Mouse (Mus musculus): ENCODE data around the gene 1810009A15Rik. TPM values are rescaled to one million over a fixed set of nuclear protein-coding genes. Genes with fewer than 3 reads are reported as not detected.

Gene 1810009A15Rik
- total and polyA plus RNA-seq, 3 experiments, result 184 to 189 TPM; not detected in 1

DNA sequence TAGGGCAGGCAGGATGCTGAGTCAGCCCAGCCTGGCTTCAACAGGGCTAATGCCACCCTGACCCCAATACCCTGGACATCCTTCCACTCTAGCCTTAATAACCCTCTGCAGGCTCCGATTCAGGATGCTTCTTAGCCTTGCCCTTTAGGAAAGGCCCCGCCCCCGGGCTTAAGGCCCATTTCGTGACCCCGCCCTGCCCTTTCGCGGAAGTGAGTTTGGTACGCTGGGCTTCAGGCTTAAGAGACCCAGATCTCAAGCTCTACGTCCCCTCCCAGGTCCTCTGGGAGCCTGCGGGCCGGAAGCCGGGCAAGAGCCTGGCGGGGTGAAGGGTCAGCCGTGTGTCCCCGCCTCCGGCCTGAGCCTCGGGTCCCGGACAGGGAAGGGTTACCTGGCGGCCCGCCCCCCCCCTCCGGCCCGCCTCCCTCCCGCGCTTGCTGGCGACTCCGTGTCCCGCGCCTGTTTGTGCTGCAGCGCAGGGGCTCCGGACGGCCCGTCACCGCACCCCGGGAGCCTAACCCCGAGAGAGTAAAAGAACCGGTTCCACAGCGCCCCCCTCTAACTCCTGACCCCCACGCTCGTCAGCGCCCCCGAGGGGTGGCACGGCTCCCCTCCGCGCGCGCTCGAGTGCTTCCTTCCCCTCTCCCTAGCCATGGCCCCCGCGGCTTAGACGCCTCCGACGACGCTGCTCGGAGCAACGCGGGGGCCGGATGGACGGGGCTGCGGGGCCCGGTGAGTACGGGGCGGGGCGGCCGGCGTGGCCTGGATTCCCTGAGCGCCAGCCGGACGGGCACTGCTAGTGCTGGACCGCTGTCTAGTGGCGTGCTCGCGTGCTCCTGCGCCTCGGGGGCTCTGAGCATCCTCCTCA is 40.8 kb downstream of the 1810009A15Rik start, which contains the start of the genes Rom1 and Eml3:
Gene Rom1 (minus strand): TSS at position 133 of the 865 bp plus-strand sequence.
Gene Eml3 (plus strand): TSS at position 329 of the 865 bp plus-strand sequence.
- Histone ChIP-seq H3K4me3 (ENCODE audit: control insufficient read depth in 1 of 2, insufficient read depth in 1 of 2, low read depth in 2 of 2, low read length in 2 of 2) (peak within 1 kb of the TSS; percentile 66 to 79), H3K9ac (ENCODE audit: control insufficient read depth, low read depth, low read length, poor library complexity, severe bottlenecking) (peak within 1 kb of the TSS; percentile 89), H3K27ac (ENCODE audit: control insufficient read depth, low read depth, low read length) (peak within 1 kb of the TSS; percentile 63), H3K36me3 (ENCODE audit: control insufficient read depth in 1 of 2, insufficient read depth in 2 of 2, low read length in 2 of 2) (peaks cover 0 to 27% of the 10 kb centered on the region in 2 experiments; a peak in 2 of 4 replicates), H3K9me3 (replicated peaks; ENCODE audit: insufficient read depth, low read length) (no peaks in the 10 kb centered on the region), H3K27me3 (ENCODE audit: control insufficient read depth in 1 of 2, insufficient read depth in 2 of 2, low read length in 2 of 2) (no peaks in the 10 kb centered on the region), H3K4me1 (ENCODE audit: control insufficient read depth in 1 of 2, insufficient read depth in 2 of 2, low read length in 2 of 2) (peaks cover 18 to 37% of the 10 kb centered on the region in 2 experiments), H3K79me2 (ENCODE audit: control insufficient read depth, insufficient read depth, low read length, poor library complexity) (no peaks in the 10 kb centered on the region; the same call in none of the 2 replicates)
- DNase-seq (ENCODE audit: low read depth, low spot score), result peak; percentile 88
- TF ChIP-seq POLR2A (IDR thresholded peaks at IDR 0.05; ENCODE audit: control insufficient read depth in 1 of 2, insufficient read depth in 1 of 2, low read depth in 1 of 2, low read length in 2 of 2, poor library complexity in 1 of 2) (peak; percentile 24 to 63; a peak in 2 of 4 replicates), E2F4 (IDR thresholded peaks at IDR 0.05; ENCODE audit: borderline replicate concordance, low read depth, low read length) (no peak), TCF12 (IDR thresholded peaks at IDR 0.05; ENCODE audit: low read depth, low read length) (peak; percentile 34; the same call in 1 of the 2 replicates), USF2 (IDR thresholded peaks at IDR 0.05; ENCODE audit: borderline replicate concordance in 1 of 2, insufficient read depth in 1 of 2, low read depth in 1 of 2, low read length in 2 of 2) (no peak), MAFK (IDR thresholded peaks at IDR 0.05; ENCODE audit: borderline replicate concordance, low read depth, low read length) (no peak), GABPA (IDR thresholded peaks at IDR 0.05; ENCODE audit: low read depth, low read length) (no peak), KAT2A (conservative IDR thresholded peaks at IDR 0.05; ENCODE audit: low read depth, low read length) (no peak), MXI1 (IDR thresholded peaks at IDR 0.05; ENCODE audit: low read depth, low read length) (peak; percentile 41; the same call in 1 of the 2 replicates), MAX (IDR thresholded peaks at IDR 0.05; ENCODE audit: low read length) (no peak), CTCF (IDR thresholded peaks at IDR 0.05 in 2 of 3, conservative IDR thresholded peaks at IDR 0.05 in 1 of 3; ENCODE audit: control insufficient read depth in 1 of 3, insufficient read depth in 1 of 3, low read depth in 2 of 3, low read length in 3 of 3, poor library complexity in 1 of 3, severe bottlenecking in 1 of 3) (peak in 2 of 3 experiments; percentile 62 to 70; a peak in 4 of 6 replicates), ZKSCAN1 (IDR thresholded peaks at IDR 0.05; ENCODE audit: low read depth, low read length) (no peak), SMC3 (IDR thresholded peaks at IDR 0.05; ENCODE audit: low read depth, low read length) (no peak), BHLHE40 (IDR thresholded peaks at IDR 0.05; ENCODE audit: borderline replicate concordance, low read depth, low read length) (no peak), MAZ (IDR thresholded peaks at IDR 0.05; ENCODE audit: low read depth, low read length) (peak; percentile 34; the same call in 1 of the 2 replicates), POLR2AphosphoS2 (IDR thresholded peaks at IDR 0.05; ENCODE audit: low read length) (no peak; the same call in 1 of the 2 replicates), EP300 (IDR thresholded peaks at IDR 0.05; ENCODE audit: low read depth in 1 of 2, low read length in 2 of 2) (no peak), NELFE (IDR thresholded peaks at IDR 0.05; ENCODE audit: low read depth, low read length) (peak; percentile 36), HCFC1 (IDR thresholded peaks at IDR 0.05; ENCODE audit: low read depth, low read length) (peak; percentile 24; the same call in 1 of the 2 replicates), TBP (IDR thresholded peaks at IDR 0.05; ENCODE audit: low read depth, low read length) (peak; percentile 30; the same call in 1 of the 2 replicates), POLR2AphosphoS5 (IDR thresholded peaks at IDR 0.05; ENCODE audit: borderline replicate concordance, low read depth, low read length) (no peak), MEF2A (IDR thresholded peaks at IDR 0.05; ENCODE audit: extremely low read depth, insufficient replicate concordance, low read depth, low read length, poor library complexity, severe bottlenecking) (no peak), ETS1 (IDR thresholded peaks at IDR 0.05; ENCODE audit: low read depth, low read length) (no peak), ELF1 (IDR thresholded peaks at IDR 0.05; ENCODE audit: low read depth, low read length) (peak; percentile 79), ZC3H11A (IDR thresholded peaks at IDR 0.05; ENCODE audit: low read depth, low read length) (no peak), SIN3A (IDR thresholded peaks at IDR 0.05; ENCODE audit: low read length) (peak; percentile 21; the same call in 1 of the 2 replicates)
